Mouse (Mus musculus) lung, postnatal 0 days (tissue): ENCODE data around the gene Rnf149.

Experiments used
- CTCF ChIP-seq: IDR thresholded peaks from 2 replicates; pipeline ENCODE4 v1.5.1; 2016; ENCODE audit warnings: antibody characterized with exemption, mild to moderate bottlenecking
- EP300 ChIP-seq: IDR thresholded peaks from 2 replicates; pipeline ENCODE4 v1.6.1; 2016; ENCODE audit warnings: antibody characterized with exemption, mild to moderate bottlenecking, control low read depth

DNA sequence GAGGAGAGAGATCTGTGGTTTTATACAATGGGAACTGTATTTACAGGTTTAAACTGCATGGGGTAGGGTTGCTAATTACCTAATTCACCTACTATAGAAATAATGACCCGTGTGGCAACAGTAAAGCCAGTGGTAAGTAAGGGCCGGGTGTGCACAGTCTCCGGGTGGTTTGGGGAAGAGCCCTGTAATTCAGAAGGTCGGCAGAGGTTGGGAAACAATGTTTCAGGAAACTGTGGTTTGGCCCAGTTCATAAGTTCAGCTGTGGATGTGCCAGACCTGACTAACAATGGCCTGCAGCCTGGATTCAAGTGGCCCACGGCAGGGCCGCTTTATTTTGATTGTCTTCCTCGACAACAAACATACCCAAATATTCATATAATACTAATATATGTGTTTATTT is 51.4 kb downstream of the Rnf149 start:
- TF ChIP-seq CTCF, result no peak
- TF ChIP-seq EP300, result no peak
